Mouse (Mus musculus) forebrain, embryonic 12.5 days (tissue): ENCODE results near the gene Mblac2. TPM values are rescaled to one million over a fixed set of nuclear protein-coding genes. Genes with fewer than 3 reads are reported as not detected.
"Not testable (repeated sequence)": the region's sequence is repeated elsewhere in the genome, so short reads cannot be mapped to it uniquely, and the experiment has no call there.

Experiments
- ATAC-seq: fragments of 200-750 bp; cut with Nextera tagmentation; 2 replicates; pipeline ENCODE4 v1.8.0; 2017; ENCODE audit warnings: moderate TSS enrichment; ENCODE audit not compliant: low FRiP score
- H3K27ac ChIP-seq: fragments of 300-500 bp; sonication (generic); 2 replicates; pipeline ENCODE4 v1.5.1; 2016; ENCODE audit warnings: mild to moderate bottlenecking
- H3K27me3 ChIP-seq: fragments of 300-500 bp; sonication (generic); 2 replicates; pipeline ENCODE4 v1.6.1; 2016; ENCODE audit warnings: mild to moderate bottlenecking
- H3K36me3 ChIP-seq: fragments of 300-500 bp; sonication (generic); replicated peaks from 2 replicates; pipeline ENCODE4 v1.6.1; 2016; ENCODE audit warnings: mild to moderate bottlenecking
- H3K4me1 ChIP-seq: fragments of 300-500 bp; sonication (generic); 2 replicates; pipeline ENCODE4 v1.6.1; 2016
- H3K4me2 ChIP-seq: fragments of 300-500 bp; sonication (generic); 2 replicates; pipeline ENCODE4 v1.6.1; 2016; ENCODE audit warnings: mild to moderate bottlenecking, moderate library complexity
- H3K4me3 ChIP-seq: fragments of 300-500 bp; sonication (generic); replicated peaks from 2 replicates; pipeline ENCODE4 v1.5.1; 2016; ENCODE audit warnings: mild to moderate bottlenecking
- H3K9ac ChIP-seq: fragments of 300-500 bp; sonication (generic); 2 replicates; pipeline ENCODE4 v1.6.1; 2016; ENCODE audit warnings: mild to moderate bottlenecking
- H3K9me3 ChIP-seq: fragments of 300-500 bp; sonication (generic); 2 replicates; pipeline ENCODE4 v1.6.1; 2016
- WGBS: fragments of 180-500 bp; shearing (Covaris S2); methylation state at CpG from one replicate; pipeline ENCODE4 v1.1.7; 2016; 5-methylcytosine and 5-hydroxymethylcytosine counted together
- polyA plus RNA-seq: library from polyadenylated mRNA; unstranded; fragments of >200 nt; fragmentation: Nextera tagmentation; extraction: Ambion mirVana; gene quantifications from 2 replicates; pipeline ENCODE4 v1.2.1, GENCODE M21; 2016

Mblac2 gene
- polyA plus RNA-seq, 1 experiment from 2014 or later: 8.4 TPM

- Histone ChIP-seq H3K27me3 (no peaks in the 10 kb centered on the region), H3K4me3 (no peak overlapping the region), H3K4me1 (peaks cover 3% of the 10 kb centered on the region; the same call in 1 of the 2 replicates), H3K36me3 (peaks cover 3% of the 10 kb centered on the region; the same call in 1 of the 2 replicates), H3K4me2 (no peak overlapping the region), H3K9ac (no peak overlapping the region), H3K9me3 (no peaks in the 10 kb centered on the region), H3K27ac (no peak overlapping the region)
- ATAC-seq: no peak
- 51% methylated on average over 7 of the region's 7 CpGs for WGBS
Observed at GRCm38 (mm10) chr13:81703148-81703547, 8.0 kb upstream of the Mblac2 start.

DNA sequence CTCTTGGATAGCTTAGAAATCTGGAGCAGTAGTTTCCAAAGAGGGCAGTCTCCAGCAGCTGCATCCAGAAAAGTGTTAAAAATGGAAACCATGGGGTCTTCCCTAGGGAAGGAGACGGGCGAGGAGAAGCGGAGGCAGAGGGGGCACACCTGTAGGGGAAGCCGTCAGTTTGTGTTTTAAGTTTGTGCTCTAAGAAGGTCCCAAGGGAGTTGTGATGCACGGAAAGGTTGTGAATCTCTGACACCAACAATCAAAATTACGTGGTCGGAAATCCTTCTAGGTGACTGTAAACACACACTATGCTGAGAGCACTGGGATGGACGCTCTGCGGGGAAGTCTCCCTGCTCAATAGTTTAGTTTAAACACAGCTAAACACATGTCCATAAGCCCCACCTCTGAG, 7.5 kb upstream of the Mblac2 start:
- Histone ChIP-seq H3K4me3 (no peak overlapping the region), H3K4me1 (peaks cover 3% of the 10 kb centered on the region; the same call in 1 of the 2 replicates), H3K4me2 (no peak overlapping the region), H3K27ac (no peak overlapping the region), H3K9me3 (no peaks in the 10 kb centered on the region), H3K27me3 (no peaks in the 10 kb centered on the region), H3K36me3 (peaks cover 3% of the 10 kb centered on the region; the same call in 1 of the 2 replicates), H3K9ac (no peak overlapping the region)
- no peak for ATAC-seq
- 85% methylated on average over 9 of the region's 9 CpGs for WGBS

DNA sequence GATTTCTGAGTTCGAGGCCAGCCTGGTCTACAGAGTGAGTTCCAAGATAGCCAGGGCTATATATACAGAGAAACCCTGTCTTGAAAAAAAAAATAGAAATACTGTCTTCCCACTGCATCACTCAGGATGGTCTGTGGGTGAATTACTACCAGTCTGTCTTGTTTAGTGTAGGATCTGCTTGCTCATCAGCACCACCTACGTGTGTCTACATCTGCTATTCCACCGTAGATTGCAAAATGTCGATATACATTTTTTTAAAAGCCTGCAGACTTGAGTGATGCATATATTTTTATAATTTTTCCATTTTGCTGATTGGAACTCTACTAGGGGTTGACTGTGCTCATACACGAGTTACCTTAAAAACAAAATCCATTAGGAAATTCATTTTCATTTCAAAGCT, 4.8 kb upstream of the Mblac2 start:
- no peak overlapping the region for H3K4me2 ChIP-seq
- ATAC-seq: no peak
- H3K9me3 ChIP-seq: no peaks in the 10 kb centered on the region
- no peaks in the 10 kb centered on the region; the same call in 1 of the 2 replicates for H3K27me3 ChIP-seq
- no peak overlapping the region for H3K27ac ChIP-seq
- H3K9ac ChIP-seq: no peak overlapping the region
- no peak overlapping the region for H3K4me3 ChIP-seq
- H3K4me1 ChIP-seq: peaks cover 17% of the 10 kb centered on the region; the same call in 1 of the 2 replicates
- WGBS: 92% methylated on average over 5 of the region's 5 CpGs
- peaks cover 3% of the 10 kb centered on the region; the same call in 1 of the 2 replicates for H3K36me3 ChIP-seq

DNA sequence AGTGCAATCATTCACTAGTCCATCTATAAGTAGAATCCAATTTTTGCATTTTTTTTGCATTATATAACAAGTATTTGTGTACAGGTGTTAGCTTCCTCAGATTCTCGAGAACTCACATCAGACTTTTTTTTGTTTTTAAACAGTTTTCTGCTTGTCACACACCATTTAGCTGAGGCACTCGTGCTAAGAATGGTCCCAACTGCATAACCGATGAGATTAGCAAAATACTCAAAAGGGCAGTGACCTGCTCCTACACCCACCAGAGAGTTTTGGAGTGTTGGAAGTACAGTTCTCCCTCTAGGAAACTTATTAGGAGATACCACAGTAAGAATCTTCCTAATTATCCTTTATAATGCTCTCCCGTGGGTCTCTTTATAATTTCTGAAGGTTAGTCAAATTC, 1.3 kb upstream of the Mblac2 start:
- WGBS: 24% methylated on average over 4 of the region's 4 CpGs
- no peaks in the 10 kb centered on the region for H3K9me3 ChIP-seq

GRCm38 (mm10) chr13:81710266-81710665, 875 bp upstream of the Mblac2 start:
- Histone ChIP-seq H3K27me3 (peaks cover 5% of the 10 kb centered on the region; the same call in 1 of the 2 replicates), H3K27ac (0 out of 2 replicates have a peak overlapping the region, but pooled peaks have one; percentile 85), H3K9me3 (no peaks in the 10 kb centered on the region), H3K4me2 (peak overlapping the region; percentile 98), H3K9ac (peak overlapping the region; percentile 75), H3K36me3 (no peaks in the 10 kb centered on the region), H3K4me3 (peak overlapping the region; percentile 84), H3K4me1 (peaks cover 29% of the 10 kb centered on the region)
- 1% methylated on average over 7 of the region's 7 CpGs for WGBS
- ATAC-seq: no peak

More for the DNA sequence above, 1.3 kb upstream of the Mblac2 start:
- Histone ChIP-seq H3K4me2 (peak overlapping the region; percentile 98), H3K9ac (peak overlapping the region; percentile 8; the same call in 1 of the 2 replicates), H3K4me3 (peak overlapping the region; percentile 84), H3K27me3 (peaks cover 5% of the 10 kb centered on the region; the same call in 1 of the 2 replicates), H3K36me3 (no peaks in the 10 kb centered on the region), H3K27ac (no peak overlapping the region), H3K4me1 (peaks cover 29% of the 10 kb centered on the region)
- no peak for ATAC-seq

GRCm38 (mm10) chr13:81711546-81712371, 618 bp downstream of the Mblac2 start:
- H3K9me3 ChIP-seq: no peaks in the 10 kb centered on the region
- H3K36me3 ChIP-seq: no peaks in the 10 kb centered on the region
- ATAC-seq: peak; percentile 60; the same call in 1 of the 2 replicates
- H3K4me3 ChIP-seq: peak overlapping the region; percentile 84
- H3K4me2 ChIP-seq: peak overlapping the region; percentile 98
- WGBS: under 1% methylated on average over 42 of the region's 42 CpGs
- H3K27me3 ChIP-seq: peaks cover 5% of the 10 kb centered on the region; the same call in 1 of the 2 replicates
- H3K4me1 ChIP-seq: peaks cover 29% of the 10 kb centered on the region
- peak overlapping the region; percentile 85 for H3K27ac ChIP-seq
- peak overlapping the region; percentile 75 for H3K9ac ChIP-seq

- Histone ChIP-seq H3K4me1 (peaks cover 29% of the 10 kb centered on the region), H3K36me3 (no peaks in the 10 kb centered on the region), H3K27me3 (peaks cover 5% of the 10 kb centered on the region; the same call in 1 of the 2 replicates), H3K27ac (no peak overlapping the region), H3K4me2 (no peak overlapping the region), H3K4me3 (no peak overlapping the region), H3K9me3 (no peaks in the 10 kb centered on the region), H3K9ac (no peak overlapping the region)
- no peak for ATAC-seq
- 97% methylated on average over 1 of the region's 1 CpGs for WGBS
Observed at GRCm38 (mm10) chr13:81713896-81714295, 2.8 kb downstream of the Mblac2 start.

DNA sequence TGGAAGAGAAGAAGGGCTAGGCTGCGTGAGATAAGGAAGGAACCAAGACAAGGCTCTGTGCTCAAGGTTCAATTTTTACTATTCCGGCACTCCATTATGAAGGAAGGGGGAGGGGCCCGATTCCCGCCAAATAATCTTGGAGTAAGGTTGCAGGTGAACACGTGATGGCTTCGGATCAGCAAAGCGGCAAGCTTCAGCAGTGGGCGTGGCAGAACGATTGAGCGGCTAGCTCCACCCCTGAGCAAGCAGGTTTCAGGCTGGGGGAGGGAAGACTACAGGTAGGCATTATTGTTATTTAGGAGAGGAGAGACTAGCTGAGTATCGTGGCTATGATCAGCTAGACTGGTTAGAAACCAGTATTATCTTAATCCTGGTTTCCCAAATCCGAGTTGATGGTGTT, 17.0 kb downstream of the Mblac2 start:
- not testable (repeated sequence) for H3K27me3 ChIP-seq, H3K9ac ChIP-seq, ATAC-seq, H3K36me3 ChIP-seq, H3K27ac ChIP-seq, H3K4me1 ChIP-seq, H3K4me3 ChIP-seq, H3K9me3 ChIP-seq, H3K4me2 ChIP-seq
- 63% methylated on average over 12 of the region's 12 CpGs for WGBS

GRCm38 (mm10) chr13:81729102-81729501, 18.0 kb downstream of the Mblac2 start:
- Histone ChIP-seq H3K4me2 (no peak overlapping the region), H3K9me3 (no peaks in the 10 kb centered on the region), H3K9ac (no peak overlapping the region), H3K27me3 (no peaks in the 10 kb centered on the region), H3K36me3 (no peaks in the 10 kb centered on the region), H3K27ac (no peak overlapping the region), H3K4me1 (no peaks in the 10 kb centered on the region), H3K4me3 (no peak overlapping the region)
- 83% methylated on average over 4 of the region's 4 CpGs for WGBS
- ATAC-seq: no peak

DNA sequence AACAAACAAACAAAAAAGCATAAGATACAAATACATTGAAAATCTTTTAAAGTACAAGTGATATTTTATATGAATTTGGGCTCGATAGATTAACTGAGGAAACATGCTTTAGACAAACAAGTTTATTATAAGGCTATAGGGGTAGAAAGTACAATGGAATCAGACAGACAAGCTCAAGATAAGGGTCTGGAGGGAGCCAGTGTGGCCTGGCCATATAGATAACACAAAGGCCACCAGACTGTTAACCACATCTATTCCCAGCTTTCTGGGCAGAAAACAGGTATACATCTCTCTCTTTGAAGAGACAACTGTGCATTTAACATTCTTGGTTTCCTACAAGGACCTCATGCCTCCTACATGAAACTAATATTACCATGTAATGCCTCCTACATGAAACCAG, 19.2 kb downstream of the Mblac2 start:
- Histone ChIP-seq H3K4me1 (no peaks in the 10 kb centered on the region), H3K9me3 (no peaks in the 10 kb centered on the region), H3K4me2 (no peak overlapping the region), H3K27ac (no peak overlapping the region), H3K4me3 (no peak overlapping the region), H3K27me3 (no peaks in the 10 kb centered on the region), H3K36me3 (no peaks in the 10 kb centered on the region), H3K9ac (no peak overlapping the region)
- no peak for ATAC-seq
- 97% methylated on average over 1 of the region's 1 CpGs for WGBS

- 90% methylated on average over 5 of the region's 5 CpGs for WGBS
Observed at GRCm38 (mm10) chr13:81736606-81737005, 25.5 kb downstream of the Mblac2 start.

GRCm38 (mm10) chr13:81740898-81741297, 29.8 kb downstream of the Mblac2 start:
- Histone ChIP-seq H3K9me3 (no peaks in the 10 kb centered on the region), H3K4me2 (no peak overlapping the region), H3K36me3 (no peaks in the 10 kb centered on the region), H3K27ac (no peak overlapping the region), H3K4me3 (no peak overlapping the region), H3K9ac (no peak overlapping the region), H3K4me1 (no peaks in the 10 kb centered on the region), H3K27me3 (no peaks in the 10 kb centered on the region)
- ATAC-seq: no peak
- 77% methylated on average over 3 of the region's 3 CpGs for WGBS

More at GRCm38 (mm10) chr13:81736606-81737005, 25.5 kb downstream of the Mblac2 start:
- no peaks in the 10 kb centered on the region for H3K4me1 ChIP-seq
- H3K36me3 ChIP-seq: no peaks in the 10 kb centered on the region
- H3K9ac ChIP-seq: no peak overlapping the region
- H3K27ac ChIP-seq: no peak overlapping the region
- H3K9me3 ChIP-seq: no peaks in the 10 kb centered on the region
- no peaks in the 10 kb centered on the region for H3K27me3 ChIP-seq
- H3K4me2 ChIP-seq: no peak overlapping the region
- no peak overlapping the region for H3K4me3 ChIP-seq
- ATAC-seq: no peak
